Mouse (Mus musculus): ENCODE results near the gene Maged1.
A peak's percentile ranks its signal among the peaks of the same experiment; 100 is the strongest.
"Not testable (repeated sequence)": the region's sequence is repeated elsewhere in the genome, so short reads cannot be mapped to it uniquely, and the experiment has no call there.

Maged1 gene

DNA sequence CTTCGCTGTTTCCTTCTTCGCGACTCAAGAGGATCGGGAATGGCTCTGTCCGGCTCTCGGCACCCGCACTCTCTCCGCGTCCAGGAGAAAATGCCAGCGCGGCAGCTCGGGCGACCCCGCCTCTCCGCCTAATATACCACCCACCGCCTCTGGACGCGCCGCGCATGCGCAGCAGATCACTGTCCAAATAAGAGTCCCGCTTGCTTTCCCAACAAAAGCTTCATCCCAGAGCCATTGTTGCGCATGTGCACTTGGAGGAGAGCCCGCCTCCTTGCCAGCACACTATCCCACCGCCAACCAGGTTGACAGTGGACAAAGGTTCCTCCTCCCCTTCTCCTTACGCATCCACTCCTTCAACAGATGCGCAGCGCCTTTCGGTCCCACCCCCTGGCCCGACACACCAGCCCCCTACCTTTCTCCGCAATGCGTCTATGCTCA lies at the start of gene Maged1:
Gene Maged1 (minus strand): TSS at position 226 of the 438 bp plus-strand sequence.
- DNase-seq (ENCODE audit: low spot score), result peak; percentile 97

DNA sequence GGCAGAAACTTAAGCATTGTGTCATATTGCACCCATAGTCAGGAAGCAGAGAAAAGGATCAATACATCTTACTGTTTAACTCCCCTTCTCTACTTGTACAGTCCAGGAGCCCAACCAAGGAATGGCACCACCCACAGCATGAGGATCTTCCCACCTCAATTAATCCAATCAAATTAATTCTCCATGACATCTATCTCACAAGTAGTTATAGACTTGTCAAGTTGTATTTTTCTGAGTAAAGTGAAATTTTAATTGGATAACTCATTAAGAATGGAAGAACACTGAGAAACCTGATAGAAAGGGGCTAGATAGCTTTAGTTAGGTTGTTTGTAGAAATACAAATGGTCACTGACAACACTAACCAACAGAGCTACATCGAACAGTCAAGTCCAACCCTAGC lies 38.3 kb upstream of the Maged1 start:
- DNase-seq (ENCODE audit: low spot score), result no peak

- no peak for DNase-seq (ENCODE audit: low spot score)
These were observed 22.8 kb upstream of the Maged1 start for GRCm38 (mm10) chrX:94564694-94565093.

GRCm38 (mm10) chrX:94562392-94562791 lies 20.4 kb upstream of the Maged1 start:
- DNase-seq (ENCODE audit: low spot score), result no peak

- DNase-seq (ENCODE audit: low spot score), result no peak
These were observed 6.3 kb upstream of the Maged1 start for GRCm38 (mm10) chrX:94548227-94548626.

GRCm38 (mm10) chrX:94545941-94546340 lies 4.0 kb upstream of the Maged1 start:
- DNase-seq (ENCODE audit: low spot score), result no peak

- peak; percentile 63 for DNase-seq (ENCODE audit: low spot score)
These were observed 3.0 kb upstream of the Maged1 start for GRCm38 (mm10) chrX:94544923-94545322.

- DNase-seq (ENCODE audit: low spot score), result no peak
These were observed 593 bp upstream of the Maged1 start for GRCm38 (mm10) chrX:94542536-94542935.

DNA sequence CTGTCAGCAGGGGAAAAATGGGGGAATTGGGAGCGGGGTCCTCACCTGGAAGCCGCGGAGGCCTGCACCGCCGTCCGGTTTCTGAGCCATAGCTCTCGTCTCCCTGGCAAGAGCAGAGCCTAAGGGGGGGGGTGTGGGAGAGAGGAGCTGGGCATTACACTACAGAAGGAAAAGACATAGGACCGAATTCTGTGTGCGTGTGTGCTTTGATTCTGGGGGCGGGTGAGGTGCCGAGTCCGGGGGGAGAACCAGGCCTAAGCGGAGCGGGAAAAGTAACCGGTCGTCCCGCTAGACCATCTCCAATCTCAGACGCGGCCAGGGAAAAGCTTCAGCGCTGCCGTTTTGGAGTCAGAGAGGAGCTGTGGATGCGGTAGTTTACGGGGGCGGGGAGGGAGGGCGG lies 737 bp downstream of the Maged1 start:
- no peak for DNase-seq (ENCODE audit: low spot score)

DNA sequence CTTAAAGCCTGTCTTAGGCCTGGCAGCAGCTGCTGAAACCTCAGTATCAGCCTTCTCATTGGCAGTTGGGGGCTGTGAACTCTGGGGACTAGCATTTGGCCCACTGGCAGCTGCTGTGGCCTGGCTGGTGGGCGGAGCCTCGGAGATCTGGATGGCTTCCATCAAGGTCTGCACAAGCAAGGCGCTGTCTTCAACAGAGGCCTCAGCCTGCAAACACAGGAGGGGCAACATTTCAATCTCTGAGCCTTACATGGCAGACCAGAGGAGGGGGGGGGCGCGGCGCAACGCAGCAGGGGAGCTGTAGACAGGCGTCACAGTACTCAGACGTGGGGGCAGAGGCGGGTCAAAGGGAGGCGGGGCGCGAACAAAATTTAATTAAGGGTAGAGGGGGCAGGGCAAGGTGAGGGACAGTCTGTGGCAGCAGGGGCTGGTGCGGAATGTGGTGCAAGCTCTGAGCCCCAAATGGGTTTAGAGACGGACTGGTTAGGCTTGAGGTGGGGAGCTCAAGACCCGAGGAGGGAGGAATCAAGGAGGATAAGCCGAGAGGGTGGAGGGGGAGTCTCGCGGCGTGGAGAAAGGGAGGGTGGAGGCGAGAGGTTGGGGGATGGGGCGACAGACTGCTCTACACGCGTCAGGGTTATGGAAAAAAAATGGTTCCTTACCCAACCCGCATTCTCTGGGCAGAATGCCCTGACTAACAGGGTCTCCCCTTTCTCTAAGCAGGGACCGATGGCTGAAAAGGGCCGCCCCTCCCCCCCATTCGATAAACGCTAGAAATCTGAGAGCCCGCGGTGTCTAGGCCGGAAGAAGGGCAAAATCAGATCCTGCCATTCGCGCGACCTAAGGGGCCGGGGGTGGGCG lies 1.4 kb downstream of the Maged1 start:
- DNase-seq (ENCODE audit: low spot score), result peak; percentile 93

DNA sequence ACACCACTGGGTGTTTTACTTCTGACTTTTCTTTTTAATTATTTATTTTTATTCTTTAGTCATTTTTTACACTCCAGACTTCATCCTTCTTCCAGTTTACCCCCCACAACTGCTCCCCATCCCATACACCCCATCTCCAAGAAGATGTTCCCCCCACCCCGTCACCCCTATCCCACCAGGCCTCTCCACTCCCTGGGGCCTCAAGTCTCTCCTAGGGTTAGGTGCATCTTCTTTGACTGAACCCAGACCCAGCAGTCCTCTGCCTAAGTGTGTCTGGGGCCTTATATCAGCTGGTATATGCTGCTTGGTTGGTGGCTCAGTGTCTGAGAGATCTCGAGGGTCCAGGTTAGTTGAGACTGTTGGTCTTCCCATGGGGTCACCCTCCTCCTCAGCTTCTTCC lies 7.6 kb downstream of the Maged1 start:
- DNase-seq (ENCODE audit: low spot score), result no peak

DNA sequence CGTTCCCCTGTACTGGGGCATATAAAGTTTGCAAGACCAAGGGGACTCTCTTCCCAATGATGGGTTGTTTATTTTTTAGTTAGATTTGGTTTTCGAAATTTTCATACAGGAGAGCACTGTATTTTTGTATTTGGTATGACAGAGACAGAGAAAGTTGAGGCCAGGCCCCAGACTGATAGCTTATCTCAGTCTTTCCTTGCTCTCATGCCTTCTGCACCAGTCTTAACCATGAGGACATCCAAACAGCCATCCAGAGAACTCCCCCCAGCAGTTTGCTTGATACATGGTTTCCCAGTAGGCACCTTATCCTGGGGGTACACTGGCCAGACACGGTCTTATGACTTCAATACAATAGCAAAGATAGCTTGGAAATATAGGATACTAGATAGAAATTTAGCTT lies 11.6 kb downstream of the Maged1 start:
- DNase-seq (ENCODE audit: low spot score), result no peak

- no peak for DNase-seq (ENCODE audit: low spot score)
These were observed 19.8 kb downstream of the Maged1 start for GRCm38 (mm10) chrX:94522166-94522565.

DNA sequence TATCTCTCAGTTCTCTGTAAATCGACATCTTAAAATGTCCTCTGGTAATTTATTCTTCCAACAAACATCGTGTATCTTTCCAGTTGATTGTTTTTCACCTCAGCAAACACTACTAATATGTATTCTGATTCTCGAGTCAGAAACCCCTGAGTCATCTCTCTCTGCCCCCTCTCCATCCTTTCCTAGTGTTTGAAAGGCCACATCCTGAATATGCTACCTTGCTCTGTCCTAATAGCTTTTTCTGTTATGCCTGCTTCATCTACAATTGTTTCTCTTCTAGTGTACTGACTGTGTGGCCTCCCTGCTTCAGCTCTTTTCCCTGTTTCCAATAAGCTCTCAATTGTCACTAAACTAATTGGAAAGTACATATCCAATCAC lies 33.5 kb downstream of the Maged1 start:
- no peak for DNase-seq (ENCODE audit: low spot score)

DNA sequence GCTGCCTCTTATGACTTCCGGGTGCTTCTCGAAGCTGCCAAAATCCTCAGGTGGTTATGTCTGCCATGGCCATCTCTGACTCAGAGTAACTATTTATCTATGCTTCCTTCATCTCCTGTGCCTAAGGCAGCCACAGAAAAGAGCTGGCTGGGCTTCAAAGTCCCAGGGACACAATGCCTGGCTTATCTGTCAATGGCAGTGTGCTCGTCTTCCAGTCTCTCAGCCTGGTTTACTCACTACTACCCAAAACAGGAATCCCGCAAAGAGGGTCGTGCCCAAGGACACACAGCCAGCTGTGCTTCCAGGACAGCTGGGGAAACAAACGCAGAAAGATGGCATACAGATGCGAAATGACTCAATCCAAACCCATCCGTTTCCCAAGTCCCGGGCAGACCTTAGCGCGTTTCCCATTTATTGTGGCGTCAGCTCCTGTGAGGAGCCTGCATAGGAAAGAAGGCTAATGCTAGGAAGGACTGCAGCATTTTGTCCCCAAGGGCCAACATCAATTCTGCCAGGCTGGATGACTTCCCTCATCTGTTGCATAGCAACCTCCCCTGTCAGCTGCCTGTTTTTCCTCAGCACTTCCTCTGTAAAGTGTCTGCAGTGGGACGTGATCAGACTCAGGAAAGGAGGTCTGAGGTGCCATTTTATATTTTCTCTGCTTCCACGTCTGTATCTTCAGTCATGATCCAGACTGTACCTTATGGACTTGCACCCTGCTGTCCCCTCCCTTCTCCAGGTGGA lies 34.1 kb downstream of the Maged1 start:
- DNase-seq (ENCODE audit: low spot score), result not testable (repeated sequence)

GRCm38 (mm10) chrX:94486001-94486792 lies 55.7 kb downstream of the Maged1 start:
- DNase-seq (ENCODE audit: low spot score), result no peak
